Mouse (Mus musculus): ENCODE data around the gene Ahrr.

DNA sequence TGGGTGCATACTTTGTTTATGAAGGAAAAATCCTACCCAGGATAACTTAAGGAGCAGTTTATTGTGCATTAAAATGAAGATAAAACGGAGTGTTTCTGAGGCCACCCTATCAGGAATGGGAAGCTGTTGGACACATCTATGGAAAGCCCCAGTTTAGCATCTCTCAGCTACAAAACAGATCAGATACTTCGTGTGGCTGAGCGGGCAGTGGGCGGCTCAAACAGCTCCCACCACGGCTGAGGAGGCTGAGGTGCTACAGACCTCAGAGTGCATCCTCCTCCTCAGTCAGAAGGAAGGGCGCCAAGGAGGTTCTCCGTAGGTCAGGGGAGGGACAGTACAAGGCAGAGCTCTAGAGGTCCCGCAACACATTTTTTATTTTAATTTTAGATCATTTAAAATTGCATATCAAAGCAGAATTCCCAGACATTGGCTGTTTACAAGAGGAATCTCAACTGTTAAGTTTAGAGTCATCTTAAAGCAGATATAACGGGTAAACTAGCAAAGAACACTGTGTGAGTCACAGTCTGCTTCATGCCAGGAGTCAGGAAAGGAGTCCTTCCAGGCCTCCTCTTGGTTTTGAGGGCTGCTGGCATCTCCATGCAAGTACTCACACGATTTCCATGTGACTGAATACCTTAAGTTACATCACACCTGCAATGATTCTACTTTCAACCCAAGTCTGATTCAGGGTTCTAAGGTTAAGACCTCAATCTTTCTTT lies 122.5 kb downstream of the Ahrr start:
- no peak for TF ChIP-seq CTCF (IDR thresholded peaks at IDR 0.05; ENCODE audit: borderline replicate concordance, extremely low read depth, insufficient read depth, insufficient read length)
- TF ChIP-seq POLR2A (IDR thresholded peaks at IDR 0.05; ENCODE audit: borderline replicate concordance, extremely low read depth, insufficient read depth, insufficient read length, poor library complexity, severe bottlenecking): no peak
